Mouse (Mus musculus) CH12.LX (cell line): ENCODE measurements at regions not wholly inside any gene's neighbourhood (a gene's known extent, or its start where the extent isn't known, plus 50 kb on each side); places are given as distances from the start of the nearest gene placed in this dataset.

Experiments
- DNase-seq: peaks from one replicate; pipeline ENCODE4 v3.0.0-alpha.2; 2013; ENCODE audit errors: extremely low read depth
- H3K27ac ChIP-seq: 2 replicates; pipeline ENCODE4 v1.5.1; 2012; ENCODE audit warnings: low read depth, mild to moderate bottlenecking, control low read depth, moderate library complexity; ENCODE audit not compliant: insufficient read depth
- H3K27me3 ChIP-seq: replicated peaks from 2 replicates; pipeline ENCODE3; 2012; ENCODE audit warnings: inconsistent platforms
- H3K36me3 ChIP-seq, 2 experiments: replicated peaks in 1 of 2; 2 replicates each; pipeline versions ENCODE3 to v1.6.1; 2012; ENCODE audit warnings: inconsistent platforms in 1 of 2, low read length in 1 of 2, mild to moderate bottlenecking in 1 of 2, mixed read lengths in 1 of 2, moderate library complexity in 1 of 2; ENCODE audit not compliant: control insufficient read depth in 1 of 2, insufficient read depth in 1 of 2
- H3K4me1 ChIP-seq, 2 experiments: 2 replicates each; pipeline ENCODE4 v1.6.1; 2012; ENCODE audit warnings: inconsistent platforms in 1 of 2, moderate library complexity in 1 of 2; ENCODE audit not compliant: insufficient read depth in 2 of 2, control insufficient read depth in 1 of 2
- H3K4me2 ChIP-seq: 2 replicates; pipeline ENCODE4 v1.6.1; 2012; ENCODE audit warnings: low read depth, mild to moderate bottlenecking, control low read depth; ENCODE audit not compliant: poor library complexity, insufficient read depth, severe bottlenecking
- H3K4me3 ChIP-seq, 3 experiments: fragments of 150-350 bp in 1 of 3; sonication (generic) in 1 of 3; replicated peaks in 1 of 3; 2 replicates each; pipeline versions ENCODE3 to v1.5.1; 2011 to 2012; ENCODE audit warnings: low read depth in 2 of 3, low read length in 2 of 3, mild to moderate bottlenecking in 2 of 3, moderate library complexity in 2 of 3, control low read depth in 1 of 3, improper control_type of control experiment in 1 of 3, inconsistent platforms in 1 of 3, mixed read lengths in 1 of 3; ENCODE audit not compliant: poor library complexity in 1 of 3
- H3K79me2 ChIP-seq: replicated peaks from 2 replicates; pipeline ENCODE4 v1.6.1; 2012; ENCODE audit warnings: mild to moderate bottlenecking, moderate library complexity; ENCODE audit not compliant: control insufficient read depth, poor library complexity, insufficient read depth, severe bottlenecking; ENCODE audit errors: extremely low read depth
- H3K9ac ChIP-seq: 2 replicates; pipeline ENCODE4 v1.6.1; 2012; ENCODE audit warnings: low read depth, mild to moderate bottlenecking, control low read depth, moderate library complexity; ENCODE audit not compliant: insufficient read depth
- H3K9me3 ChIP-seq: replicated peaks from 2 replicates; pipeline ENCODE3; 2012; ENCODE audit warnings: low read length, inconsistent platforms, mixed read lengths
- BHLHE40 ChIP-seq: IDR thresholded peaks from 2 replicates; pipeline ENCODE4 v1.6.1; 2011; ENCODE audit warnings: mild to moderate bottlenecking, low read depth, low read length, improper control_type of control experiment
- CHD2 ChIP-seq: IDR thresholded peaks from 2 replicates; pipeline ENCODE4 v1.6.1; 2011; ENCODE audit warnings: low read length, improper control_type of control experiment
- CTCF ChIP-seq, 2 experiments: IDR thresholded peaks in 1 of 2; conservative IDR thresholded peaks in 1 of 2; 2 replicates each; pipeline ENCODE4 v1.5.1; 2011 to 2012; ENCODE audit warnings: low read depth in 2 of 2, low read length in 2 of 2, improper control_type of control experiment in 1 of 2, inconsistent platforms in 1 of 2, mild to moderate bottlenecking in 1 of 2, moderate library complexity in 1 of 2
- ETS1 ChIP-seq: conservative IDR thresholded peaks from 2 replicates; pipeline ENCODE4 v1.6.1; 2012; ENCODE audit warnings: low read depth, mild to moderate bottlenecking, inconsistent platforms, low read length, improper control_type of control experiment, moderate library complexity
- GABPA ChIP-seq: IDR thresholded peaks from 2 replicates; pipeline ENCODE4 v1.6.1; 2012; ENCODE audit warnings: low read depth, low read length, improper control_type of control experiment, inconsistent platforms; ENCODE audit not compliant: insufficient replicate concordance
- JUND ChIP-seq: conservative IDR thresholded peaks from 2 replicates; pipeline ENCODE4 v1.6.1; 2011; ENCODE audit warnings: low read depth, low read length, improper control_type of control experiment
- KAT2A ChIP-seq: IDR thresholded peaks from 2 replicates; pipeline ENCODE4 v1.6.1; 2012; ENCODE audit warnings: low read length, improper control_type of control experiment, inconsistent platforms; ENCODE audit not compliant: insufficient replicate concordance
- MAX ChIP-seq: IDR thresholded peaks from 2 replicates; pipeline ENCODE4 v1.6.1; 2011; ENCODE audit warnings: low read length, improper control_type of control experiment
- MAZ ChIP-seq: IDR thresholded peaks from 2 replicates; pipeline ENCODE4 v1.6.1; 2012; ENCODE audit warnings: low read depth, mild to moderate bottlenecking, inconsistent platforms, low read length, improper control_type of control experiment, moderate library complexity
- RAD21 ChIP-seq: IDR thresholded peaks from 2 replicates; pipeline ENCODE4 v1.6.1; 2011; ENCODE audit warnings: low read depth, mild to moderate bottlenecking, low read length, improper control_type of control experiment, moderate library complexity
- RCOR1 ChIP-seq: conservative IDR thresholded peaks from 2 replicates; pipeline ENCODE4 v1.6.1; 2012; ENCODE audit warnings: low read depth, mild to moderate bottlenecking, inconsistent platforms, low read length, improper control_type of control experiment
- TCF12 ChIP-seq: IDR thresholded peaks from 2 replicates; pipeline ENCODE4 v1.6.1; 2014; ENCODE audit warnings: low read depth, mild to moderate bottlenecking, inconsistent platforms, low read length, improper control_type of control experiment
- UBTF ChIP-seq: IDR thresholded peaks from 2 replicates; pipeline ENCODE4 v1.6.1; 2012; ENCODE audit warnings: low read depth, mild to moderate bottlenecking, inconsistent platforms, low read length, improper control_type of control experiment, moderate library complexity
- USF1 ChIP-seq: IDR thresholded peaks from 2 replicates; pipeline ENCODE4 v1.6.1; 2014; ENCODE audit warnings: low read depth, mild to moderate bottlenecking, inconsistent platforms, low read length, improper control_type of control experiment
- ZKSCAN1 ChIP-seq: IDR thresholded peaks from 2 replicates; pipeline ENCODE4 v1.6.1; 2012; ENCODE audit warnings: low read depth, inconsistent platforms, low read length, improper control_type of control experiment, borderline replicate concordance
- ZNF384 ChIP-seq: IDR thresholded peaks from 2 replicates; pipeline ENCODE4 v1.6.1; 2012; ENCODE audit warnings: low read depth, low read length, improper control_type of control experiment, inconsistent platforms
- dilution Hi-C: fragments of 300-500 bp; cut with MboI; formaldehyde crosslinking; loops from 2 replicates; pipeline ENCODE4 v1.14.3; 2020; ENCODE audit warnings: low sequenced_read_pairs; ENCODE audit not compliant: extremely low pct_unique_long_range_greater_than_20kb, extremely low pct_ligation_motif_present
- in situ Hi-C: fragments of 300-500 bp; cut with MboI; formaldehyde crosslinking; loops from 3 replicates; pipeline ENCODE4 v1.14.3; 2019; ENCODE audit warnings: low sequenced_read_pairs, low pct_ligation_motif_present, low pct_unique_long_range_greater_than_20kb, mixed read lengths

- Histone ChIP-seq H3K27me3 (no peaks in the 10 kb centered on the region), H3K36me3 (no peaks in the 10 kb centered on the region), H3K4me2 (no peak overlapping the region), H3K4me3 (no peak overlapping the region), H3K79me2 (no peaks in the 10 kb centered on the region), H3K27ac (no peak overlapping the region), H3K4me1 (no peaks in the 10 kb centered on the region), H3K9ac (no peak overlapping the region), H3K9me3 (no peaks in the 10 kb centered on the region)
- in situ Hi-C loops, result no loop called here
- dilution Hi-C loops, result no loop called here
- DNase-seq, result no peak
- TF ChIP-seq UBTF (no peak), CTCF (conservative IDR thresholded peaks at IDR 0.05 in 1 of 2, IDR thresholded peaks at IDR 0.05 in 1 of 2; ENCODE audit: low read depth in 2 of 2, low read length in 2 of 2) (no peak), BHLHE40 (no peak), JUND (no peak), TCF12 (no peak), ETS1 (no peak), GABPA (no peak), RCOR1 (no peak), RAD21 (no peak)
Measured at GRCm38 (mm10) chr14:46532697-46533096, 142.2 kb upstream of the Bmp4 start.

- Histone ChIP-seq H3K27me3 (no peaks in the 10 kb centered on the region), H3K9ac (no peak overlapping the region), H3K9me3 (no peaks in the 10 kb centered on the region), H3K27ac (no peak overlapping the region), H3K36me3 (no peaks in the 10 kb centered on the region), H3K4me2 (no peak overlapping the region), H3K4me3 (no peak overlapping the region), H3K4me1 (no peaks in the 10 kb centered on the region), H3K79me2 (no peaks in the 10 kb centered on the region)
- no peak for DNase-seq
- TF ChIP-seq MAZ (no peak), USF1 (no peak), MAX (no peak), RAD21 (no peak), ZKSCAN1 (no peak), CHD2 (no peak), ETS1 (no peak), KAT2A (no peak), UBTF (no peak), BHLHE40 (no peak), ZNF384 (no peak)
- in situ Hi-C loops, result no loop called here
- dilution Hi-C loops, result no loop called here
Measured at GRCm38 (mm10) chr14:46530452-46530851, 140.0 kb upstream of the Bmp4 start.
